Mouse (Mus musculus) heart, embryonic 16.5 days (tissue): ENCODE data around the gene Ets1. TPM values are rescaled to one million over a fixed set of nuclear protein-coding genes. Genes with fewer than 3 reads are reported as not detected.

ENCODE experiments used
- ATAC-seq: fragments of 200-750 bp; cut with Nextera tagmentation; replicated peaks from 2 replicates; pipeline ENCODE4 v1.8.0; 2017; ENCODE audit warnings: moderate number of reproducible peaks; ENCODE audit not compliant: insufficient read depth, low FRiP score; ENCODE audit errors: extremely low read depth
- H3K27ac ChIP-seq: fragments of 300-500 bp; sonication (generic); 2 replicates; pipeline ENCODE4 v1.5.1; 2014; ENCODE audit warnings: mild to moderate bottlenecking, low read length, control low read depth, moderate library complexity
- H3K27me3 ChIP-seq: fragments of 300-500 bp; sonication (generic); 2 replicates; pipeline ENCODE4 v1.6.1; 2014; ENCODE audit warnings: low read length, mixed read lengths; ENCODE audit not compliant: control insufficient read depth, insufficient read depth
- H3K36me3 ChIP-seq: fragments of 300-500 bp; sonication (generic); 2 replicates; pipeline ENCODE4 v1.6.1; 2014; ENCODE audit not compliant: control insufficient read depth, insufficient read depth
- H3K4me1 ChIP-seq: fragments of 300-500 bp; sonication (generic); 2 replicates; pipeline ENCODE4 v1.6.1; 2014; ENCODE audit warnings: low read length, mixed read lengths; ENCODE audit not compliant: control insufficient read depth, insufficient read depth
- H3K4me2 ChIP-seq: fragments of 300-500 bp; sonication (generic); 2 replicates; pipeline ENCODE4 v1.6.1; 2014; ENCODE audit warnings: low read depth, mild to moderate bottlenecking, control low read depth, low read length
- H3K4me3 ChIP-seq: fragments of 300-500 bp; sonication (generic); 2 replicates; pipeline ENCODE4 v1.5.1; 2014; ENCODE audit warnings: mild to moderate bottlenecking, control low read depth, low read length
- H3K9ac ChIP-seq: fragments of 300-500 bp; sonication (generic); 2 replicates; pipeline ENCODE4 v1.6.1; 2014; ENCODE audit warnings: low read length, control low read depth
- H3K9me3 ChIP-seq: fragments of 300-500 bp; sonication (generic); replicated peaks from 2 replicates; pipeline ENCODE4 v1.6.1; 2016; ENCODE audit warnings: low read length; ENCODE audit not compliant: control insufficient read depth
- WGBS: fragments of 180-500 bp; shearing (Covaris S2); extraction: QIAGEN DNeasy Blood & Tissue Kit; methylation state at CpG from one replicate; pipeline ENCODE4 v1.1.7; 2014; 5-methylcytosine and 5-hydroxymethylcytosine counted together
- polyA plus RNA-seq: library from polyadenylated mRNA; unstranded; fragments of >200 nt; fragmentation: Nextera tagmentation; extraction: Ambion mirVana; gene quantifications from 2 replicates; pipeline ENCODE4 v1.2.1, GENCODE M21; 2015

The Ets1 gene
- polyA plus RNA-seq, 1 experiment from 2014 or later, result 66.7 TPM

- peak overlapping the region; percentile 18; the same call in 1 of the 2 replicates for H3K4me2 ChIP-seq
Observed at GRCm38 (mm10) chr9:32668075-32668673, 32.2 kb downstream of the Ets1 start.

GRCm38 (mm10) chr9:32669397-32669796 is 33.4 kb downstream of the Ets1 start:
- no peak overlapping the region for H3K9ac ChIP-seq
- no peaks in the 10 kb centered on the region for H3K36me3 ChIP-seq
- 68% methylated on average over 2 of the region's 2 CpGs for WGBS
- H3K4me1 ChIP-seq, result peaks cover 28% of the 10 kb centered on the region
- ATAC-seq, result no peak
- H3K27me3 ChIP-seq, result no peaks in the 10 kb centered on the region
- no peak overlapping the region for H3K4me2 ChIP-seq
- H3K27ac ChIP-seq, result no peak overlapping the region
- no peak overlapping the region for H3K4me3 ChIP-seq
- no peaks in the 10 kb centered on the region for H3K9me3 ChIP-seq

More at GRCm38 (mm10) chr9:32668075-32668673, 32.2 kb downstream of the Ets1 start:
- no peak for ATAC-seq
- no peaks in the 10 kb centered on the region for H3K27me3 ChIP-seq
- WGBS, result 60% methylated on average over 9 of the region's 9 CpGs
- no peaks in the 10 kb centered on the region for H3K36me3 ChIP-seq
- peak overlapping the region; percentile 58; the same call in 1 of the 2 replicates for H3K27ac ChIP-seq
- no peaks in the 10 kb centered on the region for H3K9me3 ChIP-seq
- no peak overlapping the region for H3K4me3 ChIP-seq
- no peak overlapping the region for H3K9ac ChIP-seq
- H3K4me1 ChIP-seq, result peaks cover 28% of the 10 kb centered on the region

GRCm38 (mm10) chr9:32671970-32672859 is 36.2 kb downstream of the Ets1 start:
- Histone ChIP-seq H3K36me3 (no peaks in the 10 kb centered on the region), H3K4me3 (peak overlapping the region; percentile 53), H3K4me1 (peaks cover 36% of the 10 kb centered on the region), H3K27ac (peak overlapping the region; percentile 82), H3K9ac (peak overlapping the region; percentile 61), H3K27me3 (no peaks in the 10 kb centered on the region), H3K4me2 (peak overlapping the region; percentile 75), H3K9me3 (no peaks in the 10 kb centered on the region)
- peak; percentile 83 for ATAC-seq
- 1% methylated on average over 35 of the region's 35 CpGs for WGBS

DNA sequence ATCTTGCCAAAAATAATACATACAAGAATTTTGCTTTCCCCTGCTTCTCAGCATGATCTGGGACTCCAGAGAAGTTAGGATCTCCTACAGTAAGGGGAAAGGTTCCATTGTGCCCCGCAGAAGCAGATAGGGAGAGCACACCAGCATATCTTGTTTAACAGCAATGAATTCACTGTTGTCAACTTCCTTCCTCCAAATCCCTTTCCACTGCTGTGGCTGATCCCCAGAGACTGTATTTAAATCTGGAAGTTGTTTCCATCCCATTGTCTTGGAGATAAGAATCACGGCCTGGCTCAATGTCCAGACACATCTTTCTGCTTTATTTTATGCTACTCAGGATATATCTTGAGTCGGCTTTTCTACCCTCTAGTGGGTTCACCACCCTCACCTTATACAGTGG is 37.9 kb downstream of the Ets1 start:
- Histone ChIP-seq H3K4me3 (no peak overlapping the region), H3K27me3 (no peaks in the 10 kb centered on the region), H3K9ac (no peak overlapping the region), H3K36me3 (no peaks in the 10 kb centered on the region), H3K9me3 (no peaks in the 10 kb centered on the region), H3K4me2 (no peak overlapping the region), H3K4me1 (peaks cover 31% of the 10 kb centered on the region), H3K27ac (peak overlapping the region; percentile 62)
- whole genome bisulfite sequencing, result 61% methylated on average over 3 of the region's 3 CpGs
- ATAC-seq, result no peak

DNA sequence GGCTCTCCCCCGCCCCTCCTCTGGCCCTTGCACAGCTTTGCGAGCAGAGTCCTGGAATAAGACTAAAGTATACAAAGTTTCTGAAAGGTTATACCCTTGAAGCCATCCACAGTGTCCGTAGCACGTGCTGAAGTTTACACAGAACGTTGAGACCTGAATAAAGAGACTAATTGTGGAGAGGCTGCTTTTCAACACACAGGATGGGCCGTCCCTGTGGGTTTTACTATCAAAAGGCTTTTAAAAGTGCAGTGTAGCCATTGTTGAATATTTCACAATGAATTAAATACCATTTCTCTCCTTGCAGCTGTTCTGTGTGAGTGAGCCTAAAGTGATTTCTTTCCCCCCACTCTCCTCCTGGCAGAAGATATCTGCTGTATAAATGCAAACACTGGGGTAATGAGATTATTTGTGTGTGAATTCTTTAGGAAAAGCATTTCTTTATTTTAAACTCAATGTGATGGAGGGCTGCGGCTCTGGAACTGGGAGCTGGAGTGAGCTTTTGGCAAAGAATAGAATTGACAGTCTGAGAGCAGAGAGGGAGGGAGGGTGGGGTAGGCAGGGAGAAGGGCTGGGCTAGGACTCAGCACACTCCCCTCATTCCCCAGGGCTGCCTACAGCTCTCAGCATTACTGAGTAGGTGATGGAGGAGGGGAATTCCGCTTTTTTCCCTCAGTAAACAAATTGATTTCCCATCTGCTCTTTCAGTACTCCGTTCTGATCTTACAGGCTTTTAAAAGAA is 39.8 kb downstream of the Ets1 start:
- Histone ChIP-seq H3K4me1 (peaks cover 29% of the 10 kb centered on the region), H3K4me2 (peak overlapping the region; percentile 21; the same call in 1 of the 2 replicates), H3K9ac (no peak overlapping the region), H3K36me3 (no peaks in the 10 kb centered on the region), H3K9me3 (no peaks in the 10 kb centered on the region), H3K27ac (peak overlapping the region; percentile 62), H3K27me3 (no peaks in the 10 kb centered on the region), H3K4me3 (no peak overlapping the region)
- 0 out of 2 replicates have a peak, but pooled peaks have one; percentile 34 for ATAC-seq
- 22% methylated on average over 9 of the region's 9 CpGs for WGBS

DNA sequence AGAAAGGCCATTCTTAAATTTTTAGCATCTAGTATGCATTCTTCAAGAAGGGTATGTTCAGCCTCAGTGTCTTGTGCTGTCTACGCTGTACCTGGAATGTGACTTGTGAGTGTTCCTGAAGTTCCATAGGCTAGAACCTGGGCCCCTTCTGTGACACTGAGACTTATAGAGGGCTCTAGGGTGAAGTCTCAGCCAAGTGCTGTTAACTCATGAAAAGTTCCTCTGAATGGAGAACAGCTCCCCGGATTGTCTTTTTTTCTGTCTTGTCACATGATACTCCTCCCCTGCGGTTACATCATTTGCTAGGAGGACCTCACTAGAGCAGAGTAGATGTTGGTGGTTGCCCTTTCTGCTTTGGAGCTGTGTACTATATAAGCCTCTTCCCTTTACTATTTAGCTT is 40.5 kb downstream of the Ets1 start:
- H3K4me1 ChIP-seq, result peaks cover 24% of the 10 kb centered on the region
- no peak overlapping the region for H3K4me3 ChIP-seq
- H3K9ac ChIP-seq, result no peak overlapping the region
- no peaks in the 10 kb centered on the region for H3K36me3 ChIP-seq
- no peaks in the 10 kb centered on the region for H3K9me3 ChIP-seq
- H3K27me3 ChIP-seq, result no peaks in the 10 kb centered on the region
- no peak for ATAC-seq
- H3K4me2 ChIP-seq, result 0 out of 2 replicates have a peak overlapping the region, but pooled peaks have one; percentile 2
- peak overlapping the region; percentile 37 for H3K27ac ChIP-seq
- 23% methylated on average over 3 of the region's 3 CpGs for WGBS

DNA sequence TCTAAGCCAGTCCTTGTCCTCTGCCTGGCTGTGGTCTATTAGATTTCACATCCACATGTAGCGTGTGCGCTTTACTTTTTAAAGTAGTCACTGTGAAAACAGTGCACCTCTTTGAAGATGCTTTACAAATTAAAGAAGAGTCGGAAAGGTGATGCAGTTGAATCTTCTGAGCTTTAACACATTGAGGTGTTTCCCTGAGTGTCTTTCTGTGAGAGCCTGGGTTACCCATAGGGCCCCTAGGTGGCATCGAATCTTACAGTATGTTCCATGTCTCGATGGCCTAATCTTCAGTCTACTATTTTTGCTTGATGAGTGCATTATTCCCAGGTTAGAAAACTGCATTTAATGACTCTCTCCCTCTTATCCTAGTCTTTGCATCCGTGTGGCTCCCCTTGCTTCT is 41.6 kb downstream of the Ets1 start:
- Histone ChIP-seq H3K27ac (no peak overlapping the region), H3K9me3 (no peaks in the 10 kb centered on the region), H3K9ac (no peak overlapping the region), H3K4me3 (no peak overlapping the region), H3K36me3 (no peaks in the 10 kb centered on the region), H3K4me1 (peaks cover 17% of the 10 kb centered on the region), H3K27me3 (no peaks in the 10 kb centered on the region), H3K4me2 (no peak overlapping the region)
- WGBS, result 77% methylated on average over 6 of the region's 6 CpGs
- no peak for ATAC-seq

DNA sequence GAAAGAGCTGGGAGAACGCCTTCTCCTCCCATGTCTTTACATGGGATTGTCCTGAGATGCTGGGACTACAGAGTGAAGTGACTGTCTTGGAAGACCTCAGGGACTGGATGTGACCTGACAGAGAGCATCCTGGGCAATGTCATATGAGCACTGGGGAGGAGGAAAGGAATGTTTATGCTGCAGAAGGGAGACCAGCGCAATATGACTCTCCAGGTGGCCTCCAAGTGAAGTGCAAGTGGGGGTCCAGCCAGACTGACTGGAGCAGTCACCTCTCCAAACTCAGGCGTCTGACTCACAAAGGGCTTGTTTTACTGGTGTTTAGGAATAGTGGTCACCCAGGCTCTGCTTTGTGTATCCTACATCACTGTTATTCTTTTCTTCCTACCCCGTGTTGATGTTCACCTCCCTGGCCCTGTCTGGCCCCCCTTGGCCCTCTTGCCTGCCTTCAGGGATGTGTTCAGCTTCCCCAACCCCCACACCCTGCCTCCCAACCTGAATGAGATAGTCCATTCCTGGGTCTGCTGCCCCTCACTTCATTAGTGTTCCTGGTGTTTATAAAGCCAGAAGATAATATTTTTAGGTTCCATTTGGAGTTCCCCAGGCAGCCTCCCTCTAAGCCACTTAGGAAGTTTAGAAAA is 42.2 kb downstream of the Ets1 start:
- Histone ChIP-seq H3K4me1 (peaks cover 11% of the 10 kb centered on the region), H3K4me2 (no peak overlapping the region), H3K9me3 (no peaks in the 10 kb centered on the region), H3K36me3 (no peaks in the 10 kb centered on the region), H3K27ac (no peak overlapping the region), H3K4me3 (no peak overlapping the region), H3K9ac (no peak overlapping the region), H3K27me3 (no peaks in the 10 kb centered on the region)
- WGBS, result 59% methylated on average over 4 of the region's 4 CpGs
- no peak for ATAC-seq
